Mouse (Mus musculus) embryonic facial prominence, embryonic 11.5 days (tissue): ENCODE data around the gene Nxph1. TPM values are rescaled to one million over a fixed set of nuclear protein-coding genes. Genes with fewer than 3 reads are reported as not detected.

ENCODE experiments used
- ATAC-seq: fragments of 200-750 bp; cut with Nextera tagmentation; replicated peaks from 2 replicates; pipeline ENCODE4 v1.8.0; 2017; ENCODE audit warnings: low read depth; ENCODE audit not compliant: insufficient number of reproducible peaks, low FRiP score, low TSS enrichment
- DNase-seq: peaks from one replicate; pipeline ENCODE4 v3.0.0-alpha.2; 2015; ENCODE audit warnings: low spot score
- H3K27ac ChIP-seq: fragments of 300-500 bp; sonication (generic); replicated peaks from 2 replicates; pipeline ENCODE4 v1.5.1; 2014; ENCODE audit warnings: mild to moderate bottlenecking, low read depth, low read length, control low read depth
- H3K27me3 ChIP-seq: fragments of 300-500 bp; sonication (generic); 2 replicates; pipeline ENCODE4 v1.6.1; 2014; ENCODE audit warnings: mild to moderate bottlenecking, low read length, moderate library complexity, mixed read lengths; ENCODE audit not compliant: control insufficient read depth, insufficient read depth
- H3K36me3 ChIP-seq: fragments of 300-500 bp; sonication (generic); replicated peaks from 2 replicates; pipeline ENCODE4 v1.6.1; 2014; ENCODE audit warnings: low read depth, mild to moderate bottlenecking, low read length, moderate library complexity, mixed read lengths; ENCODE audit not compliant: control insufficient read depth, insufficient read depth
- H3K4me1 ChIP-seq: fragments of 300-500 bp; sonication (generic); 2 replicates; pipeline ENCODE4 v1.6.1; 2014; ENCODE audit warnings: low read length, mixed read lengths; ENCODE audit not compliant: control insufficient read depth, insufficient read depth
- H3K4me2 ChIP-seq: fragments of 300-500 bp; sonication (generic); 2 replicates; pipeline ENCODE4 v1.6.1; 2014; ENCODE audit warnings: low read depth, mild to moderate bottlenecking, control low read depth, low read length, moderate library complexity
- H3K4me3 ChIP-seq: fragments of 300-500 bp; sonication (generic); 2 replicates; pipeline ENCODE4 v1.5.1; 2014; ENCODE audit warnings: low read depth, low read length, control low read depth
- H3K9ac ChIP-seq: fragments of 300-500 bp; sonication (generic); replicated peaks from 2 replicates; pipeline ENCODE4 v1.6.1; 2014; ENCODE audit warnings: mild to moderate bottlenecking, control low read depth, low read length
- H3K9me3 ChIP-seq: fragments of 300-500 bp; sonication (generic); replicated peaks from 2 replicates; pipeline ENCODE4 v1.6.1; 2016; ENCODE audit warnings: mild to moderate bottlenecking, low read length, inconsistent platforms, mixed read lengths; ENCODE audit not compliant: control insufficient read depth
- WGBS: fragments of 180-500 bp; shearing (Covaris S2); extraction: QIAGEN DNeasy Blood & Tissue Kit; methylation state at CpG from one replicate; pipeline ENCODE4 v1.1.7; 2014; 5-methylcytosine and 5-hydroxymethylcytosine counted together
- polyA plus RNA-seq: library from polyadenylated mRNA; unstranded; fragments of >200 nt; fragmentation: Nextera tagmentation; extraction: Ambion mirVana; gene quantifications from 2 replicates; pipeline ENCODE4 v1.2.1, GENCODE M21; 2014

Gene Nxph1
- polyA plus RNA-seq, 1 experiment from 2014 or later = 0.79 TPM

- no peaks in the 10 kb centered on the region for H3K27me3 ChIP-seq
Observed at GRCm38 (mm10) chr6:9097345-9097744, 149.1 kb downstream of the Nxph1 start.

GRCm38 (mm10) chr6:9107366-9107765 lies 159.1 kb downstream of the Nxph1 start:
- Histone ChIP-seq H3K9me3 (no peaks in the 10 kb centered on the region), H3K4me1 (no peaks in the 10 kb centered on the region), H3K9ac (no peak overlapping the region), H3K4me2 (no peak overlapping the region), H3K36me3 (no peaks in the 10 kb centered on the region), H3K27ac (no peak overlapping the region), H3K4me3 (no peak overlapping the region), H3K27me3 (no peaks in the 10 kb centered on the region)
- DNase-seq (no peak), ATAC-seq (no peak)

More at GRCm38 (mm10) chr6:9097345-9097744, 149.1 kb downstream of the Nxph1 start:
- no peaks in the 10 kb centered on the region for H3K4me1 ChIP-seq
- H3K4me2 ChIP-seq = no peak overlapping the region
- H3K9me3 ChIP-seq = no peaks in the 10 kb centered on the region
- ATAC-seq = no peak
- no peak for DNase-seq
- 87% methylated on average over 2 of the region's 2 CpGs for WGBS
- no peak overlapping the region for H3K9ac ChIP-seq
- no peak overlapping the region for H3K4me3 ChIP-seq
- H3K36me3 ChIP-seq = no peaks in the 10 kb centered on the region
- H3K27ac ChIP-seq = no peak overlapping the region

GRCm38 (mm10) chr6:9119136-9119535 lies 170.9 kb downstream of the Nxph1 start:
- Histone ChIP-seq H3K4me1 (no peaks in the 10 kb centered on the region), H3K4me2 (no peak overlapping the region), H3K9ac (no peak overlapping the region), H3K27ac (no peak overlapping the region), H3K36me3 (no peaks in the 10 kb centered on the region), H3K27me3 (no peaks in the 10 kb centered on the region), H3K4me3 (no peak overlapping the region), H3K9me3 (no peaks in the 10 kb centered on the region)
- WGBS = 86% methylated on average over 2 of the region's 2 CpGs
- ATAC-seq = no peak
- DNase-seq = no peak

GRCm38 (mm10) chr6:9124321-9124914 lies 176.2 kb downstream of the Nxph1 start:
- H3K27ac ChIP-seq = no peak overlapping the region
- H3K9ac ChIP-seq = no peak overlapping the region
- H3K27me3 ChIP-seq = no peaks in the 10 kb centered on the region
- no peak overlapping the region for H3K4me2 ChIP-seq
- no peaks in the 10 kb centered on the region for H3K36me3 ChIP-seq
- peak; percentile 9 for DNase-seq
- 82% methylated on average over 12 of the region's 12 CpGs for WGBS
- no peak for ATAC-seq
- no peaks in the 10 kb centered on the region for H3K4me1 ChIP-seq
- no peak overlapping the region for H3K4me3 ChIP-seq
- no peaks in the 10 kb centered on the region for H3K9me3 ChIP-seq

- no peaks in the 10 kb centered on the region for H3K9me3 ChIP-seq
- no peaks in the 10 kb centered on the region for H3K27me3 ChIP-seq
- H3K4me3 ChIP-seq = no peak overlapping the region
- DNase-seq = no peak
- no peak overlapping the region for H3K27ac ChIP-seq
- H3K4me2 ChIP-seq = no peak overlapping the region
- H3K36me3 ChIP-seq = no peaks in the 10 kb centered on the region
- no peak for ATAC-seq
- 71% methylated on average over 3 of the region's 3 CpGs for WGBS
- no peaks in the 10 kb centered on the region for H3K4me1 ChIP-seq
- no peak overlapping the region for H3K9ac ChIP-seq
Observed at GRCm38 (mm10) chr6:9133589-9134279, 185.5 kb downstream of the Nxph1 start.

GRCm38 (mm10) chr6:9147966-9148365 lies 199.7 kb downstream of the Nxph1 start:
- H3K27me3 ChIP-seq = no peaks in the 10 kb centered on the region
- no peak overlapping the region for H3K4me3 ChIP-seq
- H3K4me1 ChIP-seq = no peaks in the 10 kb centered on the region
- DNase-seq (no peak), ATAC-seq (no peak)
- H3K36me3 ChIP-seq = no peaks in the 10 kb centered on the region
- no peaks in the 10 kb centered on the region for H3K9me3 ChIP-seq
- no peak overlapping the region for H3K4me2 ChIP-seq
- H3K9ac ChIP-seq = no peak overlapping the region
- no peak overlapping the region for H3K27ac ChIP-seq

GRCm38 (mm10) chr6:9149791-9150190 lies 201.6 kb downstream of the Nxph1 start:
- no peaks in the 10 kb centered on the region for H3K27me3 ChIP-seq
- DNase-seq (no peak), ATAC-seq (no peak)
- no peaks in the 10 kb centered on the region for H3K36me3 ChIP-seq
- H3K4me2 ChIP-seq = no peak overlapping the region
- H3K27ac ChIP-seq = no peak overlapping the region
- H3K4me3 ChIP-seq = no peak overlapping the region
- H3K9me3 ChIP-seq = no peaks in the 10 kb centered on the region
- H3K9ac ChIP-seq = no peak overlapping the region
- H3K4me1 ChIP-seq = no peaks in the 10 kb centered on the region
- WGBS = 62% methylated on average over 1 of the region's 1 CpGs

- ATAC-seq (no peak), DNase-seq (no peak)
- Histone ChIP-seq H3K27me3 (no peaks in the 10 kb centered on the region), H3K4me3 (no peak overlapping the region), H3K9me3 (no peaks in the 10 kb centered on the region), H3K27ac (no peak overlapping the region), H3K4me2 (no peak overlapping the region), H3K4me1 (no peaks in the 10 kb centered on the region), H3K36me3 (no peaks in the 10 kb centered on the region), H3K9ac (no peak overlapping the region)
- WGBS = 81% methylated on average over 2 of the region's 2 CpGs
Observed at GRCm38 (mm10) chr6:9159191-9159590, 211.0 kb downstream of the Nxph1 start.
